Mouse (Mus musculus): ENCODE results near the gene Washc3. TPM values are rescaled to one million over a fixed set of nuclear protein-coding genes. Genes with fewer than 3 reads are reported as not detected.

Washc3 gene
- polyA plus RNA-seq, 1 experiment from 2014 or later: 45.8 TPM

GRCm38 (mm10) chr10:88263383-88263782 lies 62.5 kb downstream of the Washc3 start:
- no peak overlapping the region for H3K27ac ChIP-seq
- no peaks in the 10 kb centered on the region for H3K9me3 ChIP-seq (replicated peaks)
- no peaks in the 10 kb centered on the region for H3K36me3 ChIP-seq
- no peak for ATAC-seq (ENCODE audit: low FRiP score)
- no peak overlapping the region for H3K9ac ChIP-seq
- no peak overlapping the region for H3K4me2 ChIP-seq (replicated peaks)
- no peak overlapping the region for H3K4me3 ChIP-seq
- 79% methylated on average over 4 of the region's 4 CpGs for WGBS
- H3K27me3 ChIP-seq: no peaks in the 10 kb centered on the region
- no peaks in the 10 kb centered on the region for H3K4me1 ChIP-seq

- Histone ChIP-seq H3K27me3 (no peaks in the 10 kb centered on the region), H3K27ac (no peak overlapping the region), H3K9ac (no peak overlapping the region), H3K36me3 (no peaks in the 10 kb centered on the region), H3K4me3 (no peak overlapping the region), H3K4me1 (no peaks in the 10 kb centered on the region), H3K4me2 (replicated peaks) (no peak overlapping the region), H3K9me3 (replicated peaks) (no peaks in the 10 kb centered on the region)
- ATAC-seq (ENCODE audit: low FRiP score): no peak
- 88% methylated on average over 5 of the region's 5 CpGs for WGBS
These were observed 73.2 kb downstream of the Washc3 start for GRCm38 (mm10) chr10:88274045-88274444.

- Histone ChIP-seq H3K4me3 (no peak overlapping the region), H3K9ac (no peak overlapping the region), H3K4me2 (replicated peaks) (no peak overlapping the region), H3K36me3 (no peaks in the 10 kb centered on the region), H3K9me3 (replicated peaks) (no peaks in the 10 kb centered on the region), H3K27me3 (no peaks in the 10 kb centered on the region), H3K27ac (no peak overlapping the region), H3K4me1 (no peaks in the 10 kb centered on the region)
- ATAC-seq (ENCODE audit: low FRiP score): no peak
- 92% methylated on average over 3 of the region's 3 CpGs for WGBS
These were observed 80.8 kb downstream of the Washc3 start for GRCm38 (mm10) chr10:88281699-88282098.

GRCm38 (mm10) chr10:88284343-88284990 lies 83.6 kb downstream of the Washc3 start:
- Histone ChIP-seq H3K4me2 (replicated peaks) (no peak overlapping the region), H3K9ac (no peak overlapping the region), H3K4me1 (no peaks in the 10 kb centered on the region), H3K9me3 (replicated peaks) (no peaks in the 10 kb centered on the region), H3K27ac (no peak overlapping the region), H3K36me3 (no peaks in the 10 kb centered on the region), H3K4me3 (no peak overlapping the region), H3K27me3 (no peaks in the 10 kb centered on the region)
- WGBS: 88% methylated on average over 4 of the region's 4 CpGs
- ATAC-seq (ENCODE audit: low FRiP score): no peak

- Histone ChIP-seq H3K4me1 (no peaks in the 10 kb centered on the region), H3K27ac (no peak overlapping the region), H3K36me3 (no peaks in the 10 kb centered on the region), H3K4me2 (replicated peaks) (no peak overlapping the region), H3K4me3 (no peak overlapping the region), H3K9me3 (replicated peaks) (no peaks in the 10 kb centered on the region), H3K27me3 (no peaks in the 10 kb centered on the region), H3K9ac (no peak overlapping the region)
- ATAC-seq (ENCODE audit: low FRiP score): no peak
- 75% methylated on average over 8 of the region's 8 CpGs for WGBS
These were observed 86.4 kb downstream of the Washc3 start for GRCm38 (mm10) chr10:88287261-88287660.

GRCm38 (mm10) chr10:88288061-88288460 lies 87.2 kb downstream of the Washc3 start:
- Histone ChIP-seq H3K9ac (no peak overlapping the region), H3K9me3 (replicated peaks) (no peaks in the 10 kb centered on the region), H3K27me3 (no peaks in the 10 kb centered on the region), H3K27ac (no peak overlapping the region), H3K4me2 (replicated peaks) (no peak overlapping the region), H3K36me3 (no peaks in the 10 kb centered on the region), H3K4me1 (no peaks in the 10 kb centered on the region), H3K4me3 (no peak overlapping the region)
- ATAC-seq (ENCODE audit: low FRiP score): no peak
- 86% methylated on average over 10 of the region's 10 CpGs for WGBS

GRCm38 (mm10) chr10:88295091-88295490 lies 94.2 kb downstream of the Washc3 start:
- H3K36me3 ChIP-seq: no peaks in the 10 kb centered on the region
- H3K9ac ChIP-seq: no peak overlapping the region
- no peaks in the 10 kb centered on the region for H3K27me3 ChIP-seq
- WGBS: 81% methylated on average over 6 of the region's 6 CpGs
- H3K4me1 ChIP-seq: no peaks in the 10 kb centered on the region
- no peak overlapping the region for H3K27ac ChIP-seq
- no peak overlapping the region for H3K4me3 ChIP-seq
- no peaks in the 10 kb centered on the region for H3K9me3 ChIP-seq (replicated peaks)
- no peak overlapping the region for H3K4me2 ChIP-seq (replicated peaks)
- ATAC-seq (ENCODE audit: low FRiP score): no peak

Other genes with a start within 250 kb of the Washc3 start
- gene Pmch, start 110.0 kb upstream of the Washc3 start, polyA plus RNA-seq (2016; fragmentation: Nextera tagmentation; extraction: Ambion mirVana): 0.89 and 0.99 TPM in 2 replicates
- gene Parpbp, start 54.2 kb upstream of the Washc3 start, polyA plus RNA-seq (2016; fragmentation: Nextera tagmentation; extraction: Ambion mirVana): 9.5 and 10.5 TPM in 2 replicates
- 58.2 and 63.2 TPM in 2 replicates for gene Nup37, start 54.1 kb upstream of the Washc3 start, polyA plus RNA-seq (2016; fragmentation: Nextera tagmentation; extraction: Ambion mirVana)
- gene Dram1, start 178.0 kb downstream of the Washc3 start, polyA plus RNA-seq (2016; fragmentation: Nextera tagmentation; extraction: Ambion mirVana): 0.58 and 0.82 TPM in 2 replicates
- 15.2 and 18.3 TPM in 2 replicates for gene Gnptab, start 178.0 kb downstream of the Washc3 start, polyA plus RNA-seq (2016; fragmentation: Nextera tagmentation; extraction: Ambion mirVana)